Comparison of ENCODE assay signal across 8 mouse cellular contexts in genomic region chr6:57702743-57703499, GRCm38 (mm10). TPM values are rescaled to one million over a fixed set of nuclear protein-coding genes. Genes with fewer than 3 reads are reported as not detected.
DNase-seq lines count a peak whose midpoint lies in the region; ATAC-seq and TF ChIP-seq lines count a peak whose summit lies in the region.

No protein-coding gene starts in this region.

- peak; percentile 93 for ATAC-seq in G1E (ENCODE audit: extremely low read depth, insufficient number of reproducible peaks, low FRiP score, poor library complexity, severe bottlenecking)
- ATAC-seq in forebrain, embryonic 16.5 days = peak; percentile 98
- peak; percentile 99 for ATAC-seq in lung, embryonic 14.5 days (ENCODE audit: insufficient read depth)

- peak; percentile 80 for DNase-seq in G1E (ENCODE audit: low spot score)
- peak; percentile 98 to 99 for DNase-seq in cerebellum, adult 18-20 months
- peak; percentile 96 to 98 for DNase-seq in heart, postnatal 36 days
- DNase-seq in layer of hippocampus, adult 2 months (ENCODE audit: low spot score in 2 of 2) = peak; percentile 94
- peak; percentile 97 for DNase-seq in lung, embryonic 14.5 days
- peak; percentile 94 for DNase-seq in thymus, adult 2 months

- H3K4me2 ChIP-seq in forebrain, embryonic 16.5 days (ENCODE audit: low read length) = peak overlapping the region; percentile 54
- peak overlapping the region; percentile 64 for H3K4me2 ChIP-seq in lung, embryonic 14.5 days

- peak; percentile 66 for TF ChIP-seq POLR2A in olfactory bulb, adult 2 months (IDR thresholded peaks at IDR 0.05; ENCODE audit: insufficient read depth, low read depth, low read length)
- TF ChIP-seq POLR2A in thymus, adult 2 months (IDR thresholded peaks at IDR 0.05; ENCODE audit: control insufficient read depth, extremely low read depth, insufficient read depth, low read length, poor library complexity) = peak; percentile 62; the same call in 1 of the 2 replicates

- peak overlapping the region; percentile 92 for H3K9ac ChIP-seq in forebrain, embryonic 16.5 days (replicated peaks; ENCODE audit: low read depth, low read length)
- peak overlapping the region; percentile 87 for H3K9ac ChIP-seq in lung, embryonic 14.5 days

- no peak for TF ChIP-seq CTCF in G1E (IDR thresholded peaks at IDR 0.05; ENCODE audit: low read depth, low read length)
- TF ChIP-seq CTCF in layer of hippocampus, adult 2 months (conservative IDR thresholded peaks at IDR 0.05) = no peak
- no peak for TF ChIP-seq CTCF in lung, embryonic 14.5 days (IDR thresholded peaks at IDR 0.05; ENCODE audit: low read depth)
- no peak for TF ChIP-seq CTCF in olfactory bulb, adult 2 months (IDR thresholded peaks at IDR 0.05; ENCODE audit: insufficient read depth, low read depth, low read length)
- no peak; the same call in 1 of the 2 replicates for TF ChIP-seq CTCF in thymus, adult 2 months (IDR thresholded peaks at IDR 0.05; ENCODE audit: borderline replicate concordance, control insufficient read depth, extremely low read depth, insufficient read depth, low read length, poor library complexity)

- intact Hi-C loops in heart, postnatal 36 days (cut with DNase I) = loop anchor here (1.0 to 10.0 kb wide), 3 partner anchors 11 to 908 kb away; partner anchors contain the start of genes Kbtbd2, Ppm1k and Pyurf

- WGBS in forebrain, embryonic 16.5 days = under 1% methylated on average over 59 of the region's 59 CpGs
- WGBS in lung, embryonic 14.5 days = under 1% methylated on average over 59 of the region's 59 CpGs
- WGBS in olfactory bulb, adult 2 months = under 1% methylated on average over 59 of the region's 59 CpGs
- WGBS in thymus, adult 2 months = under 1% methylated on average over 59 of the region's 59 CpGs

- no peaks in the 10 kb centered on the region for H3K36me3 ChIP-seq in G1E (replicated peaks)
- H3K36me3 ChIP-seq in forebrain, embryonic 16.5 days (ENCODE audit: control insufficient read depth, insufficient read depth) = no peaks in the 10 kb centered on the region
- no peaks in the 10 kb centered on the region for H3K36me3 ChIP-seq in lung, embryonic 14.5 days (ENCODE audit: insufficient read depth)
- H3K36me3 ChIP-seq in thymus, adult 2 months (ENCODE audit: control insufficient read depth, insufficient read depth, low read length) = no peaks in the 10 kb centered on the region

- H3K27me3 ChIP-seq in G1E (ENCODE audit: insufficient read depth, low read length) = no peaks in the 10 kb centered on the region
- H3K27me3 ChIP-seq in forebrain, embryonic 16.5 days (replicated peaks; ENCODE audit: control insufficient read depth, insufficient read depth, low read length) = no peaks in the 10 kb centered on the region
- no peaks in the 10 kb centered on the region for H3K27me3 ChIP-seq in lung, embryonic 14.5 days (ENCODE audit: insufficient read depth, low read length)
- H3K27me3 ChIP-seq in thymus, adult 2 months (ENCODE audit: control insufficient read depth, insufficient read depth, low read length) = no peaks in the 10 kb centered on the region

- peak overlapping the region; percentile 99 for H3K27ac ChIP-seq in forebrain, embryonic 16.5 days (ENCODE audit: low read length)
- H3K27ac ChIP-seq in layer of hippocampus, adult 2 months = peak overlapping the region; percentile 100
- H3K27ac ChIP-seq in lung, embryonic 14.5 days (ENCODE audit: low read depth) = peak overlapping the region; percentile 99
- peak overlapping the region; percentile 98 for H3K27ac ChIP-seq in olfactory bulb, adult 2 months (ENCODE audit: insufficient read depth, low read depth, low read length)
- H3K27ac ChIP-seq in thymus, adult 2 months (ENCODE audit: control insufficient read depth, insufficient read depth, low read length) = peak overlapping the region; percentile 51

- H3K4me1 ChIP-seq in G1E (ENCODE audit: insufficient read depth, low read depth, low read length) = peaks cover 25% of the 10 kb centered on the region
- H3K4me1 ChIP-seq in forebrain, embryonic 16.5 days (replicated peaks; ENCODE audit: control insufficient read depth, insufficient read depth, low read length) = peaks cover 4% of the 10 kb centered on the region
- H3K4me1 ChIP-seq in lung, embryonic 14.5 days (ENCODE audit: insufficient read depth) = no peaks in the 10 kb centered on the region
- no peaks in the 10 kb centered on the region for H3K4me1 ChIP-seq in olfactory bulb, adult 2 months (ENCODE audit: control insufficient read depth, insufficient read depth, low read length)
- peaks cover 2% of the 10 kb centered on the region for H3K4me1 ChIP-seq in thymus, adult 2 months (replicated peaks; ENCODE audit: control insufficient read depth, insufficient read depth, low read length)

- H3K9me3 ChIP-seq in G1E (replicated peaks) = no peaks in the 10 kb centered on the region
- no peaks in the 10 kb centered on the region for H3K9me3 ChIP-seq in forebrain, embryonic 16.5 days (ENCODE audit: control insufficient read depth, low read length)
- H3K9me3 ChIP-seq in lung, embryonic 14.5 days (ENCODE audit: low read depth, low read length) = no peaks in the 10 kb centered on the region

- peak overlapping the region; percentile 83 for H3K4me3 ChIP-seq in G1E (ENCODE audit: low read depth, low read length)
- peak overlapping the region; percentile 89 for H3K4me3 ChIP-seq in forebrain, embryonic 16.5 days (replicated peaks; ENCODE audit: low read length)
- H3K4me3 ChIP-seq in layer of hippocampus, adult 2 months = peak overlapping the region; percentile 89
- peak overlapping the region; percentile 70 for H3K4me3 ChIP-seq in lung, embryonic 14.5 days (ENCODE audit: low read depth, low read length)
- H3K4me3 ChIP-seq in olfactory bulb, adult 2 months (ENCODE audit: insufficient read depth, low read depth, low read length) = peak overlapping the region; percentile 91
- H3K4me3 ChIP-seq in thymus, adult 2 months (ENCODE audit: control insufficient read depth, insufficient read depth, low read length) = peak overlapping the region; percentile 90

RNA-seq across cellular contexts. Expression of gene Lancl2, which starts 0.6 kb away (rescaled TPM):
- total RNA-seq in G1E (2014; fragmentation: Nextera tagmentation) (33.8 and 34.4 TPM in 2 replicates), G1E (2017) (25.3 and 26.2 TPM in 2 replicates)
- 22.1 and 23.3 TPM in 2 replicates for polyA plus RNA-seq in G1E (2012)
- 92.6 and 95.1 TPM in 2 replicates for polyA plus RNA-seq in forebrain, embryonic 16.5 days (2015; fragmentation: Nextera tagmentation; extraction: Ambion mirVana)
- total RNA-seq in heart, postnatal 36 days (2021) = 10 to 100 TPM; 13.3 to 13.9 TPM
- total RNA-seq in layer of hippocampus, adult 2 months (2021) = 10 to 100 TPM; 78.7 to 85.7 TPM
- polyA plus RNA-seq in lung, embryonic 14.5 days (2014; fragmentation: Nextera tagmentation; extraction: Ambion mirVana) = 29.9 and 30.2 TPM in 2 replicates
- not detected in 2 replicates for polyA plus RNA-seq in olfactory bulb, adult 2 months (2012; ENCODE audit: insufficient read depth, insufficient read length, low replicate concordance, missing spikeins)
- 4.3 and 5.2 TPM in 2 replicates for polyA plus RNA-seq in thymus, adult 2 months (2012; rRNA removed)

RNA-seq across cellular contexts. Expression of gene Pyurf, which starts 11.0 kb away (rescaled TPM):
- total RNA-seq in G1E (2014; fragmentation: Nextera tagmentation) (10.8 and 12.0 TPM in 2 replicates), G1E (2017) (21.0 and 23.0 TPM in 2 replicates)
- 13.8 and 20.6 TPM in 2 replicates for polyA plus RNA-seq in G1E (2012)
- polyA plus RNA-seq in forebrain, embryonic 16.5 days (2015; fragmentation: Nextera tagmentation; extraction: Ambion mirVana) = 9.1 and 9.4 TPM in 2 replicates
- total RNA-seq in heart, postnatal 36 days (2021) = 10 to 100 TPM; 22.6 to 23.5 TPM
- total RNA-seq in layer of hippocampus, adult 2 months (2021) = 1 to 10 TPM; 8.3 to 9.5 TPM
- 19.1 and 19.9 TPM in 2 replicates for polyA plus RNA-seq in lung, embryonic 14.5 days (2014; fragmentation: Nextera tagmentation; extraction: Ambion mirVana)
- not detected in 2 replicates for polyA plus RNA-seq in olfactory bulb, adult 2 months (2012; ENCODE audit: insufficient read depth, insufficient read length, low replicate concordance, missing spikeins)
- 6.2 and 7.4 TPM in 2 replicates for polyA plus RNA-seq in thymus, adult 2 months (2012; rRNA removed)

Comparison
In these comparisons a context has a peak if more than half of its experiments do, and no peak if none do; other contexts are left out.
1. Peak in every context shown above with its lines: DNase-seq, ATAC-seq, H3K4me3 ChIP-seq and H3K27ac ChIP-seq.